Mouse (Mus musculus): ENCODE measurements around the gene 4930470P17Rik. TPM values are rescaled to one million over a fixed set of nuclear protein-coding genes. Genes with fewer than 3 reads are reported as not detected.

The 4930470P17Rik gene
- polyA plus RNA-seq (2012; rRNA removed) = not detected in 2 replicates

DNA sequence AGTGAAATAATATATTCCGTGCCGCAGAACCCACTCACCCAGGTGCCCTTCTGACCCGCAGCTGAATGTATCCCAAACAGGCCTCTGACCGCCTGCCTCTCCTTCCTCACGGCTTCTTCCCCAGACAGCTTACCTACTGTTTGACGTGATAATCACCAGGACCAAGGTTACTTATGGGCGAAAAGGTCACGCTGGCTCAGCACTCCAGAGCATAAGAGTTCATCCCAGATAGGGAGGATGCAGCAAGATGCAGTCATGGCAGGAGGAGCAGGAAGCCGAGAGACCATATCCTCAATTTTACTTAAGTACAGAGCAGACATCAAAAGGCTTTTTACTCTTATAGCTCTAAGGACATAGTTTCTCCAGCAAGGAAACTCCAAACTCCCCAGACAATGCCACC, at the start of gene 4930470P17Rik:
Gene 4930470P17Rik (minus strand): TSS at position 101 of the 400 bp plus-strand sequence.

Other genes starting within 250 kb of the 4930470P17Rik start
- 17.0 and 32.1 TPM in 2 replicates for gene Bcas1, start 174.2 kb downstream of the 4930470P17Rik start, polyA plus RNA-seq (2012; rRNA removed)
- gene Pfdn4, start 105.6 kb downstream of the 4930470P17Rik start, polyA plus RNA-seq (2012; rRNA removed) = 1.2 and 2.4 TPM in 2 replicates
- gene Cyp24a1, start 104.9 kb downstream of the 4930470P17Rik start, polyA plus RNA-seq (2012; rRNA removed) = 0.01 TPM in 1 of 2 replicates, not detected in the other
- 0.17 TPM in 1 of 2 replicates, not detected in the other for gene Dok5, start 129.8 kb upstream of the 4930470P17Rik start, polyA plus RNA-seq (2012; rRNA removed)

Measured in stomach, adult 2 months (tissue).